Mouse (Mus musculus) heart, postnatal 0 days (tissue): Measurements from ENCODE around the gene Fgfr2.

ENCODE experiments used
- CTCF ChIP-seq: IDR thresholded peaks from 2 replicates; pipeline ENCODE4 v1.5.1; 2016; ENCODE audit warnings: antibody characterized with exemption, control low read depth, low read depth
- EP300 ChIP-seq: IDR thresholded peaks from 2 replicates; pipeline ENCODE4 v1.6.1; 2016; ENCODE audit warnings: antibody characterized with exemption, low read depth

- TF ChIP-seq CTCF = no peak
- TF ChIP-seq EP300 = no peak
Observed at GRCm38 (mm10) chr7:133056924-133057323, 66.2 kb downstream of the Fgfr2 start.
